Mouse (Mus musculus) kidney, postnatal 36 days (tissue): ENCODE results near the gene Ccdc158.

Experiments
- DNase-seq, 2 experiments: peaks; one replicate each; pipeline ENCODE4 v3.0.0; 2021 to 2022; ENCODE audit warnings: mixed read lengths in 2 of 2

Ccdc158 gene

DNA sequence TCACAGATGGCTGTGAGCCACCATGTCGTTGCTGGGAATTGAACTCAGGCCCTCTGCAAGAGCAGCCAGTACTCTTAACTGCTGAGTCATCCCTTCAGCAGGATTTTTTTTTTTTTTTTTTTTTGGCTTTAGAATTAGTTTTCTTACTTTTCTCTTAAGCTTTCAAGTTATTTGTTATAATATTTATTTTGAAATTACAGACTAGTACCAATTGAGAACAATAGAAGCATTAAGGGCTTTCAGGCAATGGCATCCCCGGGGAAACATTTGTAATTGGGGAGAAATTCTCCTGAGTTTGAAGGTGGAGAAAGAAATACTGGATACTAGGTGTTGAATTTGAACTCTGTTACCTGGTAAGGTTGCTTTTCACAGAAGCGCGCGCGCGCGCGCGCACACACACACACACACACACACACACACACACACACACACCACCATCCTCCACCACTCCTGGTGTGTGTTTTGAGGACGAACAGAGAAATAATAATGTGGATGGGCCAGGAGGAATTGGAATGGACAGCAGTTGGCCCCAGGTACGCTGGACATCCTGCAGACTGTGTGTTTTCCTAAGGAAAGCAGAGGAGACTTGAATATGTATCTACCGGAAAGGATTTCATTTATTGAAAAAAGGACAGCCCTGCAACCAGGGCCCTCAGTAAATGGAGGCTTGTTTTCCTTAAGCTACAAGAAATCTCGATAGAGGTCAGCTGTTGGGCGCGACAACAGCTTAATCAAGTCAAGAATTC is 9.8 kb upstream of the Ccdc158 start:
- DNase-seq, result no peak

- DNase-seq, result peak; percentile 25 to 38
Observed at GRCm38 (mm10) chr5:92683871-92684475, 8.9 kb upstream of the Ccdc158 start.

- peak; percentile 26 to 57 for DNase-seq
Observed at GRCm38 (mm10) chr5:92683351-92683807, 8.3 kb upstream of the Ccdc158 start, which contains the start of gene Shroom3. Gene Shroom3 (plus strand): TSS chr5:92683435.

GRCm38 (mm10) chr5:92682621-92683348 is 7.7 kb upstream of the Ccdc158 start:
- peak; percentile 20 to 54 for DNase-seq

DNA sequence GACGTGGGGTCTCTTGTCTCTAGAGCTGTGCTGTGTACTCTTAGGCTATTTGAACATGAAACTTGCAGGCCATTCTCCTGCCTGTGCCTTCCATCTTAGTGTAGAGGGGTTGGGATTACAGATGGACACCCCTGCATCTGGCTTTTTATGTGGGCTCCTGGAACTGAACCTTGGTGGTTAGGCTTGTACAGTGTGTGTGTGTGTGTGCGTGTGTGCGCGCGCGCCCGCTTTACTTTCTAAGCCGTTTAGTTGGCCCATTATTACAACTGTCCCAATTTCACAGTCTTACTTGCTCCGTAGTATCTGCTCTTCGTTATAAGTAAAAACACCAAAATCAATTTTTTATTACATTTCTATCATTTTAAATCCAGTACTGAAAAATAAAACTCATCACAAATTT is 6.8 kb upstream of the Ccdc158 start:
- no peak for DNase-seq

DNA sequence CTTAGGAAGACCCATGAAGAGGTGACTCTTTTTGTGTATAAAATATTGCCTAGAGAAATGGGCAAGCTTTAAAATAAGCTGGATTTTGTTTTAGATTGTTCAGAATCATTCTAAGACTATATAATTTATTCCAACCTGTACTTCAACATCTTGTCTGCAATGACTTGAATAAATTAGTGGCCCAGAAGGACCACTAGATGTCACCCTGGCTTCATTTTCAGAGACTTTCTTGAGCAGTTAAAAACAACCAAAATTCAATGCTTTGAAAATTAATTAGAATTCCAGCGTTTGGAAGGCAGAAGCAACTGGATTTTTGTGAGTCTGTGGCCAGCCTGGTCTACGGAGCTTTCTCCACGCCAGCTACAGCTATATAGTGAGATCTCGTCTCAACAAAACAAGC is 4.4 kb upstream of the Ccdc158 start:
- peak; percentile 61 to 62 for DNase-seq

DNA sequence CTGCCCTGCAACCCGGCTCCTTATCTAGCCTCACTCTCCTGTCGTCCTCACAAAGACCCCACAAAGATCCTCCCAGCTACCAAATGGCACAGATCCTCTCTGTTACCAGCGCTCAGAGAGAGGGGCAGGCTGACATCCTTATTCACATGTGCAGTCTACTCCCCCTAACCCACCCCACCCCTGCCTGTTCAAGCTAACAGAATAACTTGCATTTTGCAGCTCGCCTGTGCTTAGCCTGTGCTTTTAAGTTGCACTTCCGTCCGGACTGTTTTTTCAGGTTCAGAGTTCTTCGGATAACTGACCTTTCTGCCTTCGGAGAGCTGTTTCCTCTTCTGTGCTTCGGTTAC is 476 bp upstream of the Ccdc158 start:
- no peak for DNase-seq

GRCm38 (mm10) chr5:92666860-92667259 is 8.2 kb downstream of the Ccdc158 start:
- DNase-seq, result no peak

GRCm38 (mm10) chr5:92664321-92664720 is 10.8 kb downstream of the Ccdc158 start:
- no peak for DNase-seq

DNA sequence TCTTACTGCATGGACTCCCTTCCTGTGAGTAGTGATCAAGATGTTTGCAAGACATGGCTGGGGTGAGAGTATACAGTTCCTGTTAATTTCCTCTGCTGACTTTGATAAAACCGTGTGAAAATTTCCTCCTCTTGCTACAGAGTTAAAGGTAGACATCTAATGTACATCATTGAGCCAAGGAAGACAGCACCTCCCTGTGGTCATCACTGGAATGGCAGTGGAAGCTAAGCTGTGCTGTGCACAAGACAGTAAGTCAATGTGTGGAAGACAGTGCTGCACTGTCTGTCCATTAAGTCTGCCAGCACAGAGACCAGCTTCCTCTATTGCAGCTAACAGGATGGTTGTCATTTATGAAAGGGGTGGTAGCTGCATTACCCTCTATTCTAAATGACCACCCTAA is 18.8 kb downstream of the Ccdc158 start:
- DNase-seq, result peak; percentile 72 to 88

GRCm38 (mm10) chr5:92640861-92641260 is 34.2 kb downstream of the Ccdc158 start:
- DNase-seq, result peak; percentile 4 to 26

GRCm38 (mm10) chr5:92635891-92636290 is 39.2 kb downstream of the Ccdc158 start:
- DNase-seq, result no peak

GRCm38 (mm10) chr5:92634916-92635315 is 40.2 kb downstream of the Ccdc158 start:
- DNase-seq, result no peak

DNA sequence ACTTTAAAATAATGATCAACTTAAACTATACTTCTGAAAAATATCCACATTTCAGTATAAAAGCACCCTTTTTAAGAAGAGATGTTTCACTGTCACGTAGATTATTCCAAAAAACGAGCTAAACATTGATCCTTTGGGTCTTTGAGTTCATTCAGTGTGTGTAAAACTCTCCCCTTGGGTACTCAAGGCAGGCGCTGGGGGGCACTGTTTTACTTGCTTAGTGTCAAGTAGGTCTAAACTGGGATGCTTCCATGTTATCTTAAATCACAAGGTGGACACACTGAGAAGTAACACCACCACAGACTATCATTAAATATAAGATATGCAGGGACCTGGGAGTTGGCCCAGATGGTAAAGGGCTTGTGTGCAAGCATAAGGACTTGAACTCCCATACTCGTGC is 41.5 kb downstream of the Ccdc158 start:
- peak in 1 of 2 experiments; percentile 35 for DNase-seq

- no peak for DNase-seq
Observed at GRCm38 (mm10) chr5:92627896-92628295, 47.2 kb downstream of the Ccdc158 start.

DNA sequence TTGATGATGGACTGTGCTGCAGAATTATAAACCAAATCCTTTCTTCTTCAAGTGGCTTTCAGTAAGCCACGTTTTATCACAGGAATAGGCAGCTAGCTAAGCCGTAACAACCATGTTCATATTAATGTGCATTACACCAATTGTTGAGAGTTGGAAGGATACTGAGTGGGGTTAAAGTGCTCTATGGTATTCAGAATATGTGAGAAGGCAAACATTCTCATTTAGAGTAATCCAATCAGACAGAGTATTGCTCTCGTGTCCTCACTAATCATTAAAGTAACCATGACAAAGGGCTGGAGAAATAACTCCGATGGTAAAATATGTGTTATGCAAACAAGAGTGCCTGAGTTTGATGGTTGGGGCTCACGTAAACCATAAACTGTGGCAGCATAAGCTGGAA is 53.2 kb downstream of the Ccdc158 start:
- DNase-seq, result no peak

DNA sequence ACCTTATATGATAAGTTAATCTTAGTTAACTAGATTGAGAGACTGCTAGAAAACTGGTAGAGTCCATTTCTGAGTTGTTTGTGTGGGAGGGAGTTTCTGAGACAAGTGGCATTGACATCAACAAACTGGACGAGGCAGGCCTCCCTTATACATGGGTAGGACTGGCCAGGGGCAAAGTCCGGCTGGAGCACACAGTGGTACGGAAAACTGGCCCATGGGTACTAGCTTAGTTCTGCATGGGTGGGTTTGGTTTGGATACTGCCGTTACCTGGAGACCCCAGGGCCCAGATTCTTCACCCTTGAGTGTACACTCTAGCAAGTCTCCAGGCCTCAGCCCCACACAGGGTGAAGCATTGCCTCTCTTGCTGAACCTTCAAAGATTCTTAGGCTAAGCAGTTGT is 62.3 kb downstream of the Ccdc158 start:
- DNase-seq, result peak; percentile 17 to 67

GRCm38 (mm10) chr5:92607492-92608229 is 67.4 kb downstream of the Ccdc158 start:
- no peak for DNase-seq

DNA sequence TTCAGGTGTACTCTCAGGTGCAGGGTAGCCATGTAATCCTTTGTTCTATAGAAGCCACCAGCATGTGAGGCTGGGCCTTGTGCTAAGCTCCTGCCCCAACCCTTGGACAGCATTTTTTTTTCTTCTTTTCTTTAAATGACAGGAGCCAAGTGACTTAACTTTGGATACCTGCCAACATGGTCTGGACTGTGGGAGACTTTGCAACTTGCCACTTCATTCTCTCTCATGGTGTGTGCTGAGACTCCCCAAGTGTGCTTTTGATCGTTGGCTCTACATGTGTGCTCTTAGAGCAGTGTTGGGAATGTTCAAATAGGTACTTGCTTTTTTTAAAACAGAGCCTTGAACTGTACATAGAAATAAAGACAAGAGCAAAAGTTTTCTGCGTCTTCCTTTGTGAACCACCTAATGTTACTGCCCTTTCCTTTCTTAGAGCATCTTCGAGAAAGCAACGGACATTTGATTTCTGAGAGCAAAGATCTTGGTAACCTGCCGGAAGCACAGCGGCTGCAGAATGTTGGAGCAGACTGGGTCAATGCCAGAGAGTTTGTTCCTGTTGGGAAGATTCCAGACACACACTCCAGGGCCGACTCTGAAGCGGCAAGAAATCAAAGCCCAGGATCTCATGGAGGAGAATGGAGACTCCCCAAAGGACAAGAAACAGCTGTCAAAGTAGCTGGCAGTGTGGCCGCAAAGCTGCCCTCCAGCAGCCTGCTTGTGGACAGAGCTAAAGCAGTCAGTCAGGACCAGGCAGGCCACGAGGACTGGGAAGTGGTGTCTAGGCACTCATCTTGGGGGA is 70.4 kb downstream of the Ccdc158 start:
- peak; percentile 40 to 68 for DNase-seq

DNA sequence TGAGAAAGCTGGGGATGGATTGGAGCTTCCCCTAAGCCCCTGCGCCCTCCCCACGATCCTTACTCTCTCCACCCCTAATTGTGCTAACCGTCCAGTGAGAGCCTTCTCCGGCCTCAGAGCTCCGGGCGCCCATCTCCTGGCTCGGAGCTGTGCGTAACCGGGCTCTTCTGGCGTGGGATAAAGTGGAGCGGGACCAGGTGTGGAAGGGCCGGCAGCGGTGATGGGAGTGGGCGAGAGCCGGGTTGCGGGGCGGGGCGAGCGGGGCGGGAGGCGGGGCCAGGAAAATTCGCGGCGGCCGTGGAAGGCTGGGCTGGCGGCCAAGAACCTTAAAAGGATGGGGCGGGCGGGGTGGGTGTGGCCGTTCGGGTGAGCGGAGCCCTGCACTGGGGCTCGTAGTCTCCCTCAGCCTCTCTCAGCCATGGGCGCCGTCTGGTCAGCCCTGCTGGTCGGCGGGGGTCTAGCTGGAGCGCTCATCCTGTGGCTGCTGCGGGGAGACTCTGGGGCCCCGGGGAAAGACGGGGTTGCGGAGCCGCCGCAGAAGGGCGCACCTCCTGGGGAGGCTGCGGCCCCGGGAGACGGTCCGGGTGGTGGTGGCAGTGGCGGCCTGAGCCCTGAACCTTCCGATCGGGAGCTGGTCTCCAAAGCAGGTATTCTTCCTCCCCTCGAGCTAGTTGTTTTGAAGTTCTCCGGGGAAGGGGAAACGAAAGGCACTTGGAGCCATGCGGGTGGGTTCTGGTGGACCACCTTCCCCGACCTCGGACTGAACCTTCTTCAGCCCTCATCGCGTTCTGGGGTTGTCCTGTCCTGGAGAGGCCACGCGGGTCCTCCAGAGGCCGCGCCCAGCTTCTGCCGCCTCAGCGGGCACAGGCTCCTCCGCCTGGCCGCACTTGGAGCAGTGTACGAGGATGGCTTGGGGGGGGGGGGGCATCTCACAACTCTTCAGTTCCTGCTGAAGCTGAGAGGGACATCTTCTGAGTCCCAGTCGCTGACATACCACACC is 72.1 kb downstream of the Ccdc158 start, which contains the start of gene Stbd1:
Stbd1 (plus strand) TSS at position 351 of the 1,000 bp plus-strand sequence.
- DNase-seq, result peak; percentile 55 to 88

DNA sequence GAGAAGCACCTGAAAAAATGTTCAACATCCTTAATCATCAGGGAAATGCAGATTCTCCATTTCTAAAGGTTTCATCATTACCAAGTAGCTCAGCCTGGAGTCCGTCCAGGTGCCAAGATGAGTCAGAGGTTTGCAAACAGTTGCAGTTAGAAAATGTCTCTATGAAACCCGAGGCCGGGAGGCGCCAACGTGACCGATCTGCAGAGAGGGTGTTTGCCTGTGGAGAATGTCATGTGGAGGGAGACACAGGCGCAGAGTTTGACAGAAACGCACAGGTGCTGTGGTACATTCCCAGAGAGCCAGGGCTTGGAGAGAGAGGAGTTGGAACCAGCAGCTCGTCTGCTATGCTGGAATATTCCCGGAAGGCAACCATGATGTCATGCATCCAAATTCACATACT is 76.0 kb downstream of the Ccdc158 start:
- DNase-seq, result no peak
